ENCODE assay signal across 7 mouse cellular contexts in the genomic region with DNA sequence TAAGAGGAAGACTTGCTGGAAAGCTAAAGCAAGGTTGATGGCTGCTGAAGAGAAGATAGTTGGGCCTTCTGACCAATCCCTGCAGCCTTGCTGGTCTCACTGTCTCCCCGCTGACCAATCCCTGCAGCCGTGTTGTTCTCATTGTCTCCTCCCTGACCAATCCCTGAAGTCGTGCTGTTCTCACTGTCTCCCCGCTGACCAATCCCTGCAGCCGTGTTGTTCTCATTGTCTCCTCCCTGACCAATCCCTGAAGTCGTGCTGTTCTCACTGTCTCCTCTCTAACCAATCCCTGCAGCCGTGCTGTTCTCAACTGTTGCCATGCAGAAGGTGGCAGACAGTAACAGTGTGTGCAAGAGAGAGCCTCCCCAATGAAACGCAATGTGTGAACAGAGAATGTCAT.
DNase-seq lines count a peak whose midpoint lies in the region; ATAC-seq and TF ChIP-seq lines count a peak whose summit lies in the region.
"Not testable (repeated sequence)": the region's sequence is repeated elsewhere in the genome, so short reads cannot be mapped to it uniquely, and the experiment has no call there.

No protein-coding gene starts in this region.

- ATAC-seq in forebrain, postnatal 0 days, result peak; percentile 43; the same call in 1 of the 2 replicates
- ATAC-seq in hindbrain, postnatal 0 days, result peak; percentile 64
- not testable (repeated sequence) for ATAC-seq in limb, embryonic 12.5 days (ENCODE audit: insufficient number of reproducible peaks, insufficient read depth, low FRiP score, low TSS enrichment, low read depth)

- not testable (repeated sequence) for H3K9me3 ChIP-seq in ES-E14 (ENCODE audit: control insufficient read depth, insufficient read depth, low read depth, low read length); forebrain, postnatal 0 days (ENCODE audit: low read length); hindbrain, postnatal 0 days (ENCODE audit: low read length); limb, embryonic 12.5 days

- TF ChIP-seq POLR2A in testis, adult 2 months (IDR thresholded peaks at IDR 0.05; ENCODE audit: control insufficient read depth, low read depth, low read length), result not testable (repeated sequence)

- H3K27ac ChIP-seq in ES-E14 (ENCODE audit: insufficient read depth, low read depth, low read length, poor library complexity, severe bottlenecking); forebrain, postnatal 0 days (ENCODE audit: low read depth, low read length); hindbrain, postnatal 0 days; testis, adult 2 months (ENCODE audit: control insufficient read depth, insufficient read depth, low read depth, low read length): not testable (repeated sequence)
- H3K27ac ChIP-seq in limb, embryonic 12.5 days, result peak overlapping the region; percentile 17; the same call in 1 of the 2 replicates

- H3K4me1 ChIP-seq in ES-E14 (ENCODE audit: control insufficient read depth in 2 of 2, insufficient read depth in 2 of 2, low read length in 2 of 2, poor library complexity in 1 of 2); forebrain, postnatal 0 days (ENCODE audit: insufficient read depth); hindbrain, postnatal 0 days (ENCODE audit: insufficient read depth, low read length); limb, embryonic 12.5 days (replicated peaks); testis, adult 2 months (ENCODE audit: control insufficient read depth, insufficient read depth, low read length): not testable (repeated sequence)

- H3K36me3 ChIP-seq in ES-E14 (ENCODE audit: control insufficient read depth, insufficient read depth, low read length, poor library complexity, severe bottlenecking); forebrain, postnatal 0 days (ENCODE audit: insufficient read depth); hindbrain, postnatal 0 days (ENCODE audit: insufficient read depth, low read length); limb, embryonic 12.5 days; testis, adult 2 months (ENCODE audit: control insufficient read depth, insufficient read depth, low read length): not testable (repeated sequence)

- not testable (repeated sequence) for DNase-seq in ES-E14 (ENCODE audit: low read depth, low spot score); forebrain, postnatal 0 days; hindbrain, postnatal 0 days (ENCODE audit: low spot score)
- DNase-seq in ZHBTc4 (ENCODE audit: low read depth, low spot score), result peak; percentile 63
- DNase-seq in layer of hippocampus, adult 8-10 months (ENCODE audit: low spot score in 2 of 2), result peak; percentile 3 to 6

- H3K4me2 ChIP-seq in forebrain, postnatal 0 days (ENCODE audit: low read depth); hindbrain, postnatal 0 days (ENCODE audit: low read depth, low read length); limb, embryonic 12.5 days: not testable (repeated sequence)

- H3K9ac ChIP-seq in ES-E14 (ENCODE audit: insufficient read depth, low read depth, low read length, poor library complexity, severe bottlenecking); forebrain, postnatal 0 days; hindbrain, postnatal 0 days (replicated peaks; ENCODE audit: low read length); limb, embryonic 12.5 days (replicated peaks): not testable (repeated sequence)

- H3K27me3 ChIP-seq in forebrain, postnatal 0 days (ENCODE audit: insufficient read depth, low read length); hindbrain, postnatal 0 days (ENCODE audit: insufficient read depth, low read length); limb, embryonic 12.5 days; testis, adult 2 months (ENCODE audit: control insufficient read depth, insufficient read depth, low read length): not testable (repeated sequence)

- in situ Hi-C loops in ES-E14 (cut with MboI; ENCODE audit: low sequenced_read_pairs in 2 of 2, unreplicated experiment in 2 of 2), result not testable (repeated sequence)

- not testable (repeated sequence) for TF ChIP-seq CTCF in forebrain, postnatal 0 days (IDR thresholded peaks at IDR 0.05; ENCODE audit: low read depth); hindbrain, postnatal 0 days (IDR thresholded peaks at IDR 0.05; ENCODE audit: low read depth)
- TF ChIP-seq CTCF in testis, adult 2 months (IDR thresholded peaks at IDR 0.05; ENCODE audit: control insufficient read depth, insufficient read depth, insufficient replicate concordance, low read depth, low read length), result peak; percentile 11; the same call in 1 of the 2 replicates

- H3K4me3 ChIP-seq in ES-E14 (ENCODE audit: insufficient read depth in 1 of 2, low read depth in 1 of 2, low read length in 2 of 2, poor library complexity in 1 of 2, severe bottlenecking in 1 of 2), result peak overlapping the region in 1 of 2 experiments; percentile 48; a peak in 1 of 4 replicates
- H3K4me3 ChIP-seq in forebrain, postnatal 0 days (ENCODE audit: low read depth, low read length); hindbrain, postnatal 0 days (ENCODE audit: low read length); limb, embryonic 12.5 days (replicated peaks); testis, adult 2 months (ENCODE audit: control insufficient read depth, low read depth, low read length): not testable (repeated sequence)

- WGBS in forebrain, postnatal 0 days, result 92% methylated on average over 8 of the region's 8 CpGs
- WGBS in hindbrain, postnatal 0 days, result 91% methylated on average over 8 of the region's 8 CpGs
- WGBS in limb, embryonic 12.5 days, result 89% methylated on average over 8 of the region's 8 CpGs

TF ChIP-seq in ES-E14, 5 proteins besides CTCF, POLR2A, EP300 and RAD21:
- peak; percentile 68; the same call in 1 of the 2 replicates for TF ChIP-seq CHD2 (IDR thresholded peaks at IDR 0.05; ENCODE audit: low read depth, low read length)
